Mouse (Mus musculus): ENCODE data around the gene Phf19.

- no peak for TF ChIP-seq POLR2A (IDR thresholded peaks at IDR 0.05; ENCODE audit: low read depth, low read length)
- TF ChIP-seq CTCF (IDR thresholded peaks at IDR 0.05; ENCODE audit: extremely low read depth, insufficient read length, insufficient replicate concordance, low read depth, low read length): no peak
These were observed 23.6 kb upstream of the Phf19 start for GRCm38 (mm10) chr2:34937460-34937859.

All from small intestine, adult 2 months (tissue).